Mouse (Mus musculus): ENCODE measurements around the gene Twist2. TPM values are rescaled to one million over a fixed set of nuclear protein-coding genes. Genes with fewer than 3 reads are reported as not detected.
A peak's percentile ranks its signal among the peaks of the same experiment; 100 is the strongest.

Gene Twist2
- polyA plus RNA-seq, 1 experiment from 2014 or later, result 12.9 TPM

DNA sequence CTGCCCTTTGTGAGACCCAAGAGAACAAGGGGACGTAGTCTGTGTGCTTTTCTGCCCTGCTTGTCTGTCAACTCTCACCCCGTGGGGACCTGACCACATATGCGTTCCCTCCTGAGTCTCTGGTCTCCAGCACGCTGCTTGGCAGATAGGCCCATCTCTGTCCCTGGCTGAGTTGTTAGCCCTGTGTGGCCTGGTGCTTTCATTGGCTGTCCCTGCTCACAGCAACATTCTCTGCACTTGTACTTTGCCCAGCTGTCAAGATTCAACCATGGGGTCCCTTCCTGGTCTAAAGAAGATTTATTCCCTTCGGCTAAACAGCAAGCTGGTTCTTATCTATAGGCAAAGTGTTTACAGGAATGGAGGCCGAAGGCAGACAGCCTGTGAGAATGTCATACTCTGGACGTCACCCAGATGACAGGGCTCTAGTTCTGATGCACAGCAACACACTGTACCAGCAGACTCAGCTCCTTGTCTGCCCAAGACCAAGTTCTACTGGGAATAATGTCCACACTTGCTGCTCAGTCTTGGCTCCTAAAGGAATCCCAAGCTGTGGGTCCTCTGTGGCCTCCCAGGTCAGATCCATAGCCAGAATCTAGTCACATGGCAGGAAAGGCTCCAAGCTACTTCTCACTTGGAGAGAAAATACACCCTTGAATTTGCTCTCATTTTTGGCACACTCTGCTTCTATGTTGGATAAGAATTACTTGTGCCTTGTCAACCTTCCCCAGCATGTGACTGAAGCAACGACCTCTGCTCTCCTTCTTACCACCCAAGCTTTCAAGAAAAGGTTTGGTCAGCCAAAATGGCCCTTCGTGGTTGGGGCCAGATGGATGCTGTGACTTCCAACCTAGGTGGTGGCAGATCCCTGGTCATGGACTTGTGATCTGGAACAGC is 55.8 kb downstream of the Twist2 start:
- WGBS, result 29% methylated on average over 9 of the region's 9 CpGs
- DNase-seq (peak; percentile 73), ATAC-seq (ENCODE audit: insufficient read depth) (peak; percentile 90)
- Histone ChIP-seq H3K36me3 (ENCODE audit: insufficient read depth) (no peaks in the 10 kb centered on the region), H3K4me3 (ENCODE audit: low read depth, low read length) (no peak overlapping the region), H3K9me3 (ENCODE audit: low read depth, low read length) (no peaks in the 10 kb centered on the region), H3K27me3 (ENCODE audit: insufficient read depth, low read length) (no peaks in the 10 kb centered on the region), H3K27ac (ENCODE audit: low read depth) (peak overlapping the region; percentile 46; the same call in 1 of the 2 replicates), H3K9ac (no peak overlapping the region), H3K4me1 (ENCODE audit: insufficient read depth) (peaks cover 6% of the 10 kb centered on the region), H3K4me2 (no peak overlapping the region)
- no peak for TF ChIP-seq CTCF (IDR thresholded peaks at IDR 0.05; ENCODE audit: low read depth)

DNA sequence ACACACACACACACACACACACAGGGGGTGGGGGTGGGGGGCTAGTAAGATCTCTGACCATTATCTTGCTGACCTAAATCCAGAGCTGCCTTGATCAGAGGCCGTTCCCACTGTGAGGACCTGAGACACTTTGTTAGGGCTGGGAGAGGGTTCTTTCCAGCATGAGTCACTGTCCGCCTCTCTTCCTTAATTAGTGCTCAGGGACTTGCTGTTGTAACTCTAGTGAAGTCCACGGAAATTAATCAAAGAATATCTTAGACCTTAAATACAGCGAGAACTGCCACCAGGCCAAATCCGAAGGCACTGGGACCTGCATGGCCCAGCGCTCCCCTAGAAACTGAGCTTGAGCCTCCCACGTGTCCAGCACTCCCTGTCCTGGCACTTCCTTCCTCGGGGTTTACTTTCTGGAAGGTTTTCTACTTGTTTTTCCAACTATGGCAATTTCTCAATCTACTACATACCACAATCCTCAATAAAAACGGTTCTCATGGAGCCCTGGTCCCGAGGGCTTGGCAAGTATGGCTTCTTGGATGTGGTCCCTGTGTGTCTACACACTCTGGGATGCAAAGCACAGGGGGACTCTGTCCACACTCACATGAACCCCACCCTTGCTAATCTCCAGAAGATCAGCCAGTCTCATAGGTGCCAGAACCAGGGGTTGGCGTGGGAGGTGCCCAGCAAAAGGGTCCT is 57.0 kb downstream of the Twist2 start:
- no peaks in the 10 kb centered on the region for H3K9me3 ChIP-seq (ENCODE audit: low read depth, low read length)
- no peak for TF ChIP-seq CTCF (IDR thresholded peaks at IDR 0.05; ENCODE audit: low read depth)
- H3K36me3 ChIP-seq (ENCODE audit: insufficient read depth), result no peaks in the 10 kb centered on the region
- DNase-seq (no peak), ATAC-seq (ENCODE audit: insufficient read depth) (no peak)
- no peak overlapping the region for H3K4me3 ChIP-seq (ENCODE audit: low read depth, low read length)
- no peak overlapping the region for H3K4me2 ChIP-seq
- no peaks in the 10 kb centered on the region for H3K27me3 ChIP-seq (ENCODE audit: insufficient read depth, low read length)
- 75% methylated on average over 11 of the region's 11 CpGs for WGBS
- H3K4me1 ChIP-seq (ENCODE audit: insufficient read depth), result peaks cover 6% of the 10 kb centered on the region
- H3K27ac ChIP-seq (ENCODE audit: low read depth), result no peak overlapping the region
- no peak overlapping the region for H3K9ac ChIP-seq

DNA sequence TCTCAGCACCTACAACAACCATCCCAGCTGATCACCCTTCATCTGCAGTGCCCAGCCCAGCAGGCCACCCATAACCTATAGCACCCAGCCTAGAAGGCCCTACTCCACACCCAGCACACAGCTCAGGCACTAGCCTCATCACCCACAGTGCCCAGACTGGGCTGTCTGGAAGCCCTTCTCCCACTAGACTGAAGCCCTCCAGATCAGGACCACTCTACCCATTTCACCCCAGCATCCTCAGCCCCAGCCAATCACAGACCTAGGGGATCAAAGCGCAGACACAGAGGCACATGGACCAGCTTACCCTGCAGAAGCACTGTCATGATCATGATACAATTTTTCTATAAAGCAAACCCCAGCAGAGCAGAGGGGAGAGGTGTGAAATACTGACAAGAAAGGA is 57.6 kb downstream of the Twist2 start:
- Histone ChIP-seq H3K4me2 (no peak overlapping the region), H3K9me3 (ENCODE audit: low read depth, low read length) (no peaks in the 10 kb centered on the region), H3K36me3 (ENCODE audit: insufficient read depth) (no peaks in the 10 kb centered on the region), H3K9ac (no peak overlapping the region), H3K4me3 (ENCODE audit: low read depth, low read length) (no peak overlapping the region), H3K4me1 (ENCODE audit: insufficient read depth) (peaks cover 6% of the 10 kb centered on the region), H3K27me3 (ENCODE audit: insufficient read depth, low read length) (no peaks in the 10 kb centered on the region), H3K27ac (ENCODE audit: low read depth) (no peak overlapping the region)
- no peak for DNase-seq
- WGBS, result 91% methylated on average over 1 of the region's 1 CpGs
- ATAC-seq (ENCODE audit: insufficient read depth), result no peak
- TF ChIP-seq CTCF (IDR thresholded peaks at IDR 0.05; ENCODE audit: low read depth), result no peak

DNA sequence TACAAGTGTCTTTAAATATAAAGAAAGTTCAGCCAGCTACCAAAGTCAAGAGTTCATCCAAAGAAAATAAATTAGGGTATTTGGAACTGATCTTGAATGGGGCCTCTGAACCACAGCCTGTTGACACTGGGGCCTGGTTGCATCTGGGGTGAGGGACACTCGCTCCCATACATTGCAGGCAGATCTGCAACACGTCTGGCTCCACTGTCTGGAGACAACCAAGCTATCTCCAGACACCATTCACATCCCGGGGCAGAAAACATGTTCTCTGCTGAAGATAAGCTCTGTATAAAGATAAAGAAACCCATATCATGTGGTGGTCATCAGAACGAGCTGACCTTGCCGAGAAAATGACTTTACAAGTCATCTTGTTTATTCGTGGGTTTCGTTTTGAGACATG is 60.2 kb downstream of the Twist2 start:
- WGBS, result 38% methylated on average over 7 of the region's 7 CpGs
- H3K27ac ChIP-seq (ENCODE audit: low read depth), result no peak overlapping the region
- ATAC-seq (ENCODE audit: insufficient read depth) (no peak), DNase-seq (no peak)
- peaks cover 6% of the 10 kb centered on the region for H3K4me1 ChIP-seq (ENCODE audit: insufficient read depth)
- no peak overlapping the region for H3K4me3 ChIP-seq (ENCODE audit: low read depth, low read length)
- H3K9me3 ChIP-seq (ENCODE audit: low read depth, low read length), result no peaks in the 10 kb centered on the region
- no peak for TF ChIP-seq CTCF (IDR thresholded peaks at IDR 0.05; ENCODE audit: low read depth)
- no peak overlapping the region for H3K4me2 ChIP-seq
- H3K27me3 ChIP-seq (ENCODE audit: insufficient read depth, low read length), result no peaks in the 10 kb centered on the region
- no peaks in the 10 kb centered on the region for H3K36me3 ChIP-seq (ENCODE audit: insufficient read depth)
- H3K9ac ChIP-seq, result no peak overlapping the region

DNA sequence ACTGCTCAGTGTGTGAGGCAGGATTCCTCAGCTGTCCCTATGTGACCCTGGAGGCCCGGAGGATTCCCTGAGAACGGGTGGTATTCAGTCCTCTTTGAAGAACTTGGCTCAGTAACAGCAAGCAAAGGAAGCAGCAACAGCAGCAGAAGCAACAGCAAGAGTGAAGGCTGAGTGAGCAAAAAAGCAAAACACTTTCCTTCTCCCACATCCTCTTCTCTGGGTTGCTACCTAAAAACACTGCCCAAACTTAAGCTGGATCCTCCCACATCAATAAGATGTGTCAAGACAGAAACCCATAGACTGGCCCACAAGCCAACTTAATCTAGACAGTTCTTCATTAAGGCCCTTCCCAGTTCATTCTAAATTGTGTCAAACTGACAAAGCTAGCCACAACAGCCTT is 64.7 kb downstream of the Twist2 start:
- Histone ChIP-seq H3K4me2 (no peak overlapping the region), H3K27me3 (ENCODE audit: insufficient read depth, low read length) (no peaks in the 10 kb centered on the region), H3K4me1 (ENCODE audit: insufficient read depth) (peaks cover 2% of the 10 kb centered on the region; the same call in 1 of the 2 replicates), H3K9ac (no peak overlapping the region), H3K4me3 (ENCODE audit: low read depth, low read length) (no peak overlapping the region), H3K36me3 (ENCODE audit: insufficient read depth) (no peaks in the 10 kb centered on the region), H3K9me3 (ENCODE audit: low read depth, low read length) (no peaks in the 10 kb centered on the region), H3K27ac (ENCODE audit: low read depth) (no peak overlapping the region)
- WGBS, result 47% methylated on average over 2 of the region's 2 CpGs
- no peak for ATAC-seq (ENCODE audit: insufficient read depth)
- DNase-seq, result no peak
- TF ChIP-seq CTCF (IDR thresholded peaks at IDR 0.05; ENCODE audit: low read depth), result no peak

DNA sequence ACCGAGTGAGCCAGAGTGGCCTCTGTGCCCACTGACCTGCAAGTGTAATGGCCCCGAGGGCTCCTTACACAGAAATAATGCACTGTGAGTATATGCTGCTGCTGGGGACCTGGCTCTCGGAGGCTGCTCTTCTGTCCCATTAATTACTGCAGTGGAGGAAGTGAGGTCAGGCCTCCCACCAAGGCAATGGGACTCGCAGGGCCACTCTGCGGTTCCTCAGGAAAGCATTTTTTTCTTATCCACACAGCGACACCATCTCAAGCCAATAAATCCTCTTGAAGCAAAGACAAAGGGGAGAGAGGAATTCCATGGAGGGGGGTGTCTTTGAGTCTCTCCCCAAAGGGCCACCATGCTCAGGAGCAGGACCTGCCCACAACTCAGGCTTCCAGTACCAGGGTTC is 69.8 kb downstream of the Twist2 start:
- TF ChIP-seq CTCF (IDR thresholded peaks at IDR 0.05; ENCODE audit: low read depth), result no peak
- Histone ChIP-seq H3K27ac (ENCODE audit: low read depth) (no peak overlapping the region), H3K4me3 (ENCODE audit: low read depth, low read length) (no peak overlapping the region), H3K4me1 (ENCODE audit: insufficient read depth) (peaks cover 13% of the 10 kb centered on the region), H3K9me3 (ENCODE audit: low read depth, low read length) (no peaks in the 10 kb centered on the region), H3K9ac (no peak overlapping the region), H3K4me2 (no peak overlapping the region), H3K36me3 (ENCODE audit: insufficient read depth) (no peaks in the 10 kb centered on the region), H3K27me3 (ENCODE audit: insufficient read depth, low read length) (no peaks in the 10 kb centered on the region)
- DNase-seq, result no peak
- WGBS, result 19% methylated on average over 6 of the region's 6 CpGs
- no peak for ATAC-seq (ENCODE audit: insufficient read depth)

DNA sequence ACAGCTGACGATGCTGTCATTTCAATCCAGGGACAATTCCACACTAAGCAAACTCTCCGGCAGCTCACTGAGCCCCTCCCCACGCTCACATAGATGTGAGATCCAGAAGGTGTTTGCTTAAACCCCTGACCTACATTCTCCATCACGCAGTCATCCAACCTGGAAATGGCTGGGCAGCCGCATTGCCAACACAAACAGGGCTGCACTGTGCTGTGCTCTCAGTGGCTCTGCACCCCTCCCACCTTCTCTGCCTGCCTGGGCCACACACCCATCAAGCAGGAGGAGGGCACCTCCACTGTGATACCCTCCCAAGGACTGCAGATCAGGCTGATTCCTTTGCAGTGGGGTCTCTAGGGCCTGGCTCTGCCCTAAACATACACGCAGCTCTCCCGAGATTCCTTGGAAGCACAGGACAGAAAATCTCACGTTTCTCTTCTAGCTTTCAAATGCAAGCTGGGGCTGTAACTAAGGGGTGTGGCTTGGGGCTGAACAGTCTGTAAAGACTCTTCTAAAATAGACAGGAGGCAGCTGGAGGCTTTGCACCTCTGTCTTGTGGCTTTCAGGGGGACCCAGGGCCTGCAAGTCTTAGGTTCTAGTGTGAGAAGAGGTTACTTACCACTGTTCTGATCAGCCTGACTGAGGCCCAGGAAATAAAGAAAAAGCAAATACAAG is 71.3 kb downstream of the Twist2 start:
- ATAC-seq (ENCODE audit: insufficient read depth) (peak; percentile 72; the same call in 1 of the 2 replicates), DNase-seq (peak; percentile 45)
- no peaks in the 10 kb centered on the region for H3K27me3 ChIP-seq (ENCODE audit: insufficient read depth, low read length)
- no peak overlapping the region for H3K4me3 ChIP-seq (ENCODE audit: low read depth, low read length)
- 16% methylated on average over 8 of the region's 8 CpGs for WGBS
- H3K4me2 ChIP-seq, result no peak overlapping the region
- no peak overlapping the region for H3K9ac ChIP-seq
- no peak for TF ChIP-seq CTCF (IDR thresholded peaks at IDR 0.05; ENCODE audit: low read depth)
- peaks cover 13% of the 10 kb centered on the region for H3K4me1 ChIP-seq (ENCODE audit: insufficient read depth)
- H3K9me3 ChIP-seq (ENCODE audit: low read depth, low read length), result no peaks in the 10 kb centered on the region
- no peaks in the 10 kb centered on the region for H3K36me3 ChIP-seq (ENCODE audit: insufficient read depth)
- H3K27ac ChIP-seq (ENCODE audit: low read depth), result peak overlapping the region; percentile 60; the same call in 1 of the 2 replicates
